Mouse (Mus musculus): Measurements from ENCODE around the gene Parp11. TPM values are rescaled to one million over a fixed set of nuclear protein-coding genes. Genes with fewer than 3 reads are reported as not detected.

Gene Parp11
- polyA plus RNA-seq, 1 experiment, result 25.4 TPM

- H3K27me3 ChIP-seq (ENCODE audit: control insufficient read depth, insufficient read depth, low read length, poor library complexity, severe bottlenecking), result no peaks in the 10 kb centered on the region
Observed at GRCm38 (mm10) chr6:127433886-127434647, 12.6 kb upstream of the Parp11 start.

GRCm38 (mm10) chr6:127434648-127434984, 12.0 kb upstream of the Parp11 start:
- Histone ChIP-seq H3K4me1 (ENCODE audit: control insufficient read depth, insufficient read depth, low read length) (no peaks in the 10 kb centered on the region), H3K27me3 (ENCODE audit: control insufficient read depth, insufficient read depth, low read length, poor library complexity, severe bottlenecking) (no peaks in the 10 kb centered on the region), H3K9me3 (replicated peaks; ENCODE audit: control insufficient read depth, insufficient read depth, low read length, poor library complexity, severe bottlenecking) (no peaks in the 10 kb centered on the region), H3K4me3 (ENCODE audit: low read depth, low read length) (no peak overlapping the region), H3K27ac (ENCODE audit: insufficient read depth, low read length) (no peak overlapping the region), H3K9ac (ENCODE audit: low read depth, poor library complexity, severe bottlenecking) (no peak overlapping the region), H3K36me3 (ENCODE audit: control insufficient read depth, insufficient read depth, low read length, poor library complexity, severe bottlenecking) (no peaks in the 10 kb centered on the region)
- TF ChIP-seq CTCF (IDR thresholded peaks at IDR 0.05; ENCODE audit: low read depth, low read length), result no peak
- TF ChIP-seq POLR2A (IDR thresholded peaks at IDR 0.05; ENCODE audit: insufficient read depth, low read length), result no peak
- no peak for TF ChIP-seq EP300 (IDR thresholded peaks at IDR 0.05; ENCODE audit: insufficient read depth, low read depth, low read length)

More at GRCm38 (mm10) chr6:127433886-127434647, 12.6 kb upstream of the Parp11 start:
- Histone ChIP-seq H3K27ac (ENCODE audit: insufficient read depth, low read length) (no peak overlapping the region), H3K9me3 (replicated peaks; ENCODE audit: control insufficient read depth, insufficient read depth, low read length, poor library complexity, severe bottlenecking) (no peaks in the 10 kb centered on the region), H3K4me1 (ENCODE audit: control insufficient read depth, insufficient read depth, low read length) (no peaks in the 10 kb centered on the region), H3K36me3 (ENCODE audit: control insufficient read depth, insufficient read depth, low read length, poor library complexity, severe bottlenecking) (no peaks in the 10 kb centered on the region), H3K9ac (ENCODE audit: low read depth, poor library complexity, severe bottlenecking) (no peak overlapping the region), H3K4me3 (ENCODE audit: low read depth, low read length) (no peak overlapping the region)
- no peak for TF ChIP-seq CTCF (IDR thresholded peaks at IDR 0.05; ENCODE audit: low read depth, low read length)
- no peak for TF ChIP-seq EP300 (IDR thresholded peaks at IDR 0.05; ENCODE audit: insufficient read depth, low read depth, low read length)
- TF ChIP-seq POLR2A (IDR thresholded peaks at IDR 0.05; ENCODE audit: insufficient read depth, low read length), result no peak

GRCm38 (mm10) chr6:127439063-127439462, 7.6 kb upstream of the Parp11 start:
- no peak for TF ChIP-seq POLR2A (IDR thresholded peaks at IDR 0.05; ENCODE audit: insufficient read depth, low read length)
- no peak for TF ChIP-seq EP300 (IDR thresholded peaks at IDR 0.05; ENCODE audit: insufficient read depth, low read depth, low read length)
- no peak for TF ChIP-seq CTCF (IDR thresholded peaks at IDR 0.05; ENCODE audit: low read depth, low read length)
- Histone ChIP-seq H3K36me3 (ENCODE audit: control insufficient read depth, insufficient read depth, low read length, poor library complexity, severe bottlenecking) (no peaks in the 10 kb centered on the region), H3K9me3 (replicated peaks; ENCODE audit: control insufficient read depth, insufficient read depth, low read length, poor library complexity, severe bottlenecking) (no peaks in the 10 kb centered on the region), H3K9ac (ENCODE audit: low read depth, poor library complexity, severe bottlenecking) (no peak overlapping the region), H3K4me1 (ENCODE audit: control insufficient read depth, insufficient read depth, low read length) (no peaks in the 10 kb centered on the region), H3K4me3 (ENCODE audit: low read depth, low read length) (no peak overlapping the region), H3K27ac (ENCODE audit: insufficient read depth, low read length) (no peak overlapping the region), H3K27me3 (ENCODE audit: control insufficient read depth, insufficient read depth, low read length, poor library complexity, severe bottlenecking) (no peaks in the 10 kb centered on the region)

GRCm38 (mm10) chr6:127439540-127440195, 7.0 kb upstream of the Parp11 start:
- TF ChIP-seq EP300 (IDR thresholded peaks at IDR 0.05; ENCODE audit: insufficient read depth, low read depth, low read length), result no peak
- TF ChIP-seq POLR2A (IDR thresholded peaks at IDR 0.05; ENCODE audit: insufficient read depth, low read length), result no peak
- no peak for TF ChIP-seq CTCF (IDR thresholded peaks at IDR 0.05; ENCODE audit: low read depth, low read length)
- Histone ChIP-seq H3K4me1 (ENCODE audit: control insufficient read depth, insufficient read depth, low read length) (no peaks in the 10 kb centered on the region), H3K36me3 (ENCODE audit: control insufficient read depth, insufficient read depth, low read length, poor library complexity, severe bottlenecking) (no peaks in the 10 kb centered on the region), H3K4me3 (ENCODE audit: low read depth, low read length) (no peak overlapping the region), H3K27ac (ENCODE audit: insufficient read depth, low read length) (no peak overlapping the region), H3K9ac (ENCODE audit: low read depth, poor library complexity, severe bottlenecking) (no peak overlapping the region), H3K9me3 (replicated peaks; ENCODE audit: control insufficient read depth, insufficient read depth, low read length, poor library complexity, severe bottlenecking) (no peaks in the 10 kb centered on the region), H3K27me3 (ENCODE audit: control insufficient read depth, insufficient read depth, low read length, poor library complexity, severe bottlenecking) (no peaks in the 10 kb centered on the region)

- H3K36me3 ChIP-seq (ENCODE audit: control insufficient read depth, insufficient read depth, low read length, poor library complexity, severe bottlenecking), result no peaks in the 10 kb centered on the region
- H3K9ac ChIP-seq (ENCODE audit: low read depth, poor library complexity, severe bottlenecking), result no peak overlapping the region
- H3K4me1 ChIP-seq (ENCODE audit: control insufficient read depth, insufficient read depth, low read length), result no peaks in the 10 kb centered on the region
- no peaks in the 10 kb centered on the region for H3K9me3 ChIP-seq (replicated peaks; ENCODE audit: control insufficient read depth, insufficient read depth, low read length, poor library complexity, severe bottlenecking)
- TF ChIP-seq POLR2A (IDR thresholded peaks at IDR 0.05; ENCODE audit: insufficient read depth, low read length) (no peak), CTCF (IDR thresholded peaks at IDR 0.05; ENCODE audit: low read depth, low read length) (no peak), EP300 (IDR thresholded peaks at IDR 0.05; ENCODE audit: insufficient read depth, low read depth, low read length) (no peak)
- H3K27ac ChIP-seq (ENCODE audit: insufficient read depth, low read length), result no peak overlapping the region
- no peak overlapping the region for H3K4me3 ChIP-seq (ENCODE audit: low read depth, low read length)
- no peaks in the 10 kb centered on the region for H3K27me3 ChIP-seq (ENCODE audit: control insufficient read depth, insufficient read depth, low read length, poor library complexity, severe bottlenecking)
Observed at GRCm38 (mm10) chr6:127440416-127441104, 6.1 kb upstream of the Parp11 start.

Data from ES-Bruce4 (cell line).